Mouse (Mus musculus) spleen, postnatal 10 days (tissue): ENCODE measurements around the gene Becn1.
"Not testable (repeated sequence)": the region's sequence is repeated elsewhere in the genome, so short reads cannot be mapped to it uniquely, and the experiment has no call there.

Experiments used
- DNase-seq, 2 experiments: peaks; one replicate each; pipeline ENCODE4 v3.0.0; 2021 to 2022; ENCODE audit warnings: low spot score in 2 of 2

Gene Becn1

DNA sequence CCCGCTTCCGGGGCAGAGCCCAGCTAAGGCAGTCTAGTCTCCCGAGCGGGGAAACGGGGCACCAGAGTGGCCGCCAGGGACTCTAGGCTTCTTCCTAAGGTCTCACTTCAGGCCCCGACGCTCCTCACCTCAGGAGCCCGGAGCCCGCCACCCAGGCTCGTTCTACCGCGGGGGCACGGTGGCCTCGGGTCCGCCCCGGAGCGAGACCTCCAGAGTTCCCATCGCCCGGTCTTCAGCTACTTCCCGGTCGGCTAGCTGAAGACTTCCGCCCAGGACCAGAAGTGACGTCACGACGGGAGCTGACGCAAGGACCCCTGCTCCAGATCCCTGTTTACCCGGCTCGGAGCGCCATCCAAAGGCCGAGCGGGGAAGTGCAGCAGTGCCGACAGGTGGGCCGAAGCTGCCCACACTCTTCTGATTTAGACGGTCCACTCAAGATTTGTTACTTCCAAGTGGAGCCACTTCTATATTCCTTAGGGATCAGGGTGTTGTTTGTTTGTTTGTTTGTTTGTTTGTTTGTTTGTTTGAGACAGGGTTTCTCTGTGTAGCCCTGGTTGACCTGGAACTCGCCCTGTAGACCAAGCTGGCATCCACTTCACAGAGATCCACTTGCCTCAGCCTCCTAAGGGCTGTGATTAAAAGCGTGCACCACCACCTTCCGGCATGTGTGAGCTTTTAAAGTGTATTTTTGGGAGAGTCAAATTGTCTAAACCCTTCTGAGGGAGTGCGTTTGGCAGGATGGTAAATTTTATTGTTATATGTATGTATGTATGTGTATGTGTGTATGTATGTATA is at the start of gene Becn1:
Becn1 (minus strand) TSS at position 283 of the 795 bp plus-strand sequence.
- peak; percentile 98 to 99 for DNase-seq

DNA sequence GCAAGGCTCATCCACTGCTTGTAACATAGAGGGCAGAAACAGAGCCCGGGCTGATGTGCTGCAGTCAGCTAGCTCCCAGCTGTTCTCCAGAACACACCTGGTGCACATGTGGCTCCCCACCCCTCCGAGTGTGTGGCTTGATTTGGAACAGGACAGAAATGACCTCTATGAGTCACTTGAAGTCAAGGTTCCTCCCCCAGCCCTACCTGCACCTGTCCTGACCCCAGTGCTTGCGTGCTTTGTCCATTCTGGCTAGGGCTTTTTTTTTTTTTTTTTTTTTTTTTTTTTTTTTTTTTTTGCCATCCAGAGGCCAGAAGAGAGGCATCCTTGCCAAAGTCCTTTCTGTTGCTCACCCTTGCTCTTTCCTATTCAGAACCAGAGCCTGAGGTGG is 49.6 kb upstream of the Becn1 start:
- DNase-seq, result no peak

DNA sequence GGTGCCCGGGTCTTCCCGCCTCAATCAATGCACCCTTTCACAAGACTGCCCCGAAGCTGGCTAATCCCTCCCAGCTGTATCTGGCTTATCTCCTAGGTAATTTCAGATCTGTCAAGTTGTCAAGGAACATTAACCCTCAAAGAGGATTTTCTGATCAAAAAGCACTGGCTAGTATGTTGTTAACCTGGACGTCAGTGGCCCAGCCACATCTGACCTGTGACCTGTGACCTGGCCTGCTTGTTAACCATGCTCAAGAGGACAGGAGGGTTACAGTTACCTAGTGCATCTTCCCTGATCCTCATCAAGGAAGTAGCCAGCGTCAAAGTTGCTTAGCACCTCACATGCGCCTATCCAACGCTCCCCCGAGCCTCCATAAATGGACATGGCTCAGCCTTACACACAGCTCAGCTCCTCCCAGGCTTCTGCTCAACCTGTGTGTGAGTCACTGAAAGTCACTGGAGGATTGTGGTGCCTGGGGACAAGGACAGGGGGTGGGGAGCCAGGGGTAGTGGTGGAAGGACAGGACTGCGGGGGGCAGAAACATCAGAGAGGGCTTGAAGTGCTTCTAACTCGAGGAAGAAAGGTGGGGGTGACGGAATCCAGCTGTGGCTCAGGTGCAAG is 49.1 kb upstream of the Becn1 start:
- no peak for DNase-seq

GRCm38 (mm10) chr11:101349216-101349615 is 47.1 kb upstream of the Becn1 start:
- DNase-seq, result no peak

DNA sequence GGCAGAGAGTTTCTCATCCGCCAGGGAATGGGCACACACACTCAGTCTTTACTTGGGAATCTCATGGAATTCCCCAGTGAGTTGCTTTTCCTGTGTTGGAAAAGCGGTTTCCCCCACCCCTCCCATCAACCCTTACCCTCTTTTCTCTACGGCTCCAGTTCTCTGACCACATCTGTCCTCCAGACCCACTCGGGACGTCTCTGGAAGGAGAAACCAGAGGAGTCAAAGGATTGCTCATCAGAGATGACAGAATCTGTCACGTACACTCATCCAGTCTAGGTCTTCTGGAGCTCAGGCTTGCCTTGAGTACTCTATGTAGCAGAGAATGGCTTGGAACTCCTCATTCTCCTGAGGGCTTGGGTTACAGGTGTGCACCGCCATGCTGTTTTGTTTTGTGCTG is 46.7 kb upstream of the Becn1 start:
- no peak for DNase-seq

DNA sequence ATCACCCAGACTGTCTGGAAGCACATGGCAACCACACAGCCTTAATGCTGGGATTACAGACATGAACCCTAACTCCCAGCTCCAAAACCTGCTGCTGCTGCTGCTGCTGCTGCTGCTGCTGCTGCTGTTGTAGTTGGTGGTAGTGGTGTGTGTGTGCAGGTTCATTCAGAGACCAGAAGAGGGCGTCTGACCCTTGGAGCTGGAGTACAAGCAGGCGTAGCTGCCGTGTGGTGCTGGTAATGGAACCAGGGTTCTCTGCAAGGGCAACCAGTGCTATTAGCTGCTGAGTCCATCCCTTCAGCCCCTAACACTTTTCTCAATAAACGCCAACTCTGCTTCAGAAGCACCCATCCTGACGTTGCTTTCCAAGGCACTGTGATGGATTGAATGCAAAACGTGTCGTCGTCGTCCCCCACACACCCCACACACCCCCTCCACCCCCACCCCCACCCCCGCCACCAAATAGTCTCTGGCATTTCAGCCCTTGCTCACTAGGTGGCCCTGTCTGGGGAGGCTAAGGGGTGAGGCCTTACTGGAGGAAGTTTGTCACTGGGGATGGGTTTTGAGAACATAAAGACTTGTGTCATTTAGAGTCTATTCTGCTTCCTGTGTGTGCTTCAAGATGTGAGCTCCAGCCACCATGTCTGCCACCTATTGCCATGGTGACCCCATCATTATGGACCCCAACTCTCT is 45.1 kb upstream of the Becn1 start:
- DNase-seq, result no peak

GRCm38 (mm10) chr11:101338123-101338760 is 36.2 kb upstream of the Becn1 start:
- peak in 1 of 2 experiments; percentile 43 for DNase-seq

- no peak for DNase-seq
Measured at GRCm38 (mm10) chr11:101335685-101336084, 33.6 kb upstream of the Becn1 start.

DNA sequence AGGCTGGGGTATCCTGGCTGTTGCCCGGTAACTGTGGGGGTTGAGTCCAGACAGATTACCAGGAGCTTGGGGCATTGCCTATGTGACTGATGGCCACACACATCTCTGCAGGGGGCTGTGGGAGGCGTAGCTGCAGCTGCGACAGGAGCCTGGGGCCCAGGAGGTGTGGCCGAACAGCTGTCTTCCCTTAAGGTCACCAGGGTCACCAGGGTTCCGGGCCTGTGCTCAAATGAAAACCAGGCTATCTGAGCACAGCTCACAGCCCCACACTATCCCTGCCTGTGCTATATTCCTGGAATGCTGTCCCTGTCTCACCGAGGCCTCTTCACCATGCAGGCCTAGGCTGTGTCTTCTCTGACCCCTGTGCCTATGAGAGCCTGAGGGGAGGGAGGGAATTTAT is 32.4 kb upstream of the Becn1 start:
- no peak for DNase-seq

DNA sequence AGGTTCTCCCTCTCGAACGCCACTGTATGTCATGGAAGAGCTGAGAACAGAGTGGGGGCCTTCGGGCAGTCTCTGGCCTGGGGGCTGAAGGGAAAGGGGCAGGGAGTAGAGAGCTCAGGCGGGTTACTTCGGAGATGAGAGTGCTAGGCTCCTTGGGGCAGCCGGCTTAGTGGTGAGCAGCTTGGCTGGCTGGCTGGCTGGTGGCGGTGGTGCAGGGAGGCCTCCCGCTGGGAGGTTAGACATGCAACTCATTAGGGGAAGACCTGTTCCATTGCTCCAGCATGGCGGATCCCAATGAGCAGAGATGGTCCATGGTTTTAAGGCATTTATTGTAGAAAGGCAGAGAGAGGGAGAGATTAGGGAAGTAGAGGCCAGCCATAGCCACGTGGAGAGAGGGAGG is 31.9 kb upstream of the Becn1 start:
- no peak for DNase-seq

DNA sequence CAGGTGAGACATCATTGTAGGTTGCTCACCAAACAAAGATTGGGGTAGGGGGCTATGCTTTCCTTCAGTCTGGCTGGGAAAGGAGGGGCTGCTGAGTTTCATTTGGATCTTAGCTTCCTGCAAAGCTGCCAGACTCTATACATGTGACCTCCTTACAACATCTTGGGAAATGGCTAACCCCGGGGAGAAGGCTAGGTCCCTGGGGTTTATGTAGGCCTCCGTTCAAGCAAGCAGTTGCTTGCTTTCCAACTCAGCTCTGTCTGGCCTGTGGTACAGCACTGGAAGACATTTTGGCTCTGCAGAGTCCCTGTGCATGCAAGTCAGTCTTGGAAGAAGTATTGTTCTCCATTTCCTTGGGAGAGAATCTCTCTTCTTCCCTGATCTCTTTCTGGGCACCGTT is 30.5 kb upstream of the Becn1 start:
- DNase-seq, result no peak

GRCm38 (mm10) chr11:101330961-101331360 is 28.9 kb upstream of the Becn1 start:
- DNase-seq, result not testable (repeated sequence)

DNA sequence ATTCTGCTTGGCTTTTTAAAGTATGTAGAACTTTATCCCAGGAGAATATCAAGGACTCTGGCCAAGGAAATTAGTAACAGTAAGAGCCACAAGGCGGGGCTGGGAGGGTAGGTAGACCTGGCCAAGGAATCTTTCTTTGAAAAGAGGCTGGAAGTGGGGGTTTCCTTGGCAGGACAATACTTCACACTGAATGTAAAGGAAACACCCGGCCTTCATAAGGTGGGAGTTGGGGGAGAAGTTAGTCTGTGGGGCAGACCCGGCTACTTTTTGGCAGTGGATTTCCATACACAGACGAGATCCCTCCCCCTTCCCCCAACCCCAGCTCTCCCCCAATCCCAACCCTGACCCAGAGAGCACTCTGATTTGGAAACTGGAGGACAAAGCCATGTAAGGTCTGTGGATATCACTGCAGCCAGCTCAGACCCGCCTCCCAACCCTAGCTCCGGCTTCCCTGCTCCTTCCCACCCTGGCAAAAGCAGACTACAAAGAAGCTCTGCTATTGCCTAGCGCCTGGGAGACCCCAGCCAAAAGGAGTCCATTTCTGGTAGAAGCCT is 28.4 kb upstream of the Becn1 start, which contains the start of gene Aoc3:
Aoc3 (plus strand) TSS at position 235 of the 554 bp plus-strand sequence.
- DNase-seq, result no peak

GRCm38 (mm10) chr11:101328941-101329635 is 27.0 kb upstream of the Becn1 start:
- DNase-seq, result no peak

DNA sequence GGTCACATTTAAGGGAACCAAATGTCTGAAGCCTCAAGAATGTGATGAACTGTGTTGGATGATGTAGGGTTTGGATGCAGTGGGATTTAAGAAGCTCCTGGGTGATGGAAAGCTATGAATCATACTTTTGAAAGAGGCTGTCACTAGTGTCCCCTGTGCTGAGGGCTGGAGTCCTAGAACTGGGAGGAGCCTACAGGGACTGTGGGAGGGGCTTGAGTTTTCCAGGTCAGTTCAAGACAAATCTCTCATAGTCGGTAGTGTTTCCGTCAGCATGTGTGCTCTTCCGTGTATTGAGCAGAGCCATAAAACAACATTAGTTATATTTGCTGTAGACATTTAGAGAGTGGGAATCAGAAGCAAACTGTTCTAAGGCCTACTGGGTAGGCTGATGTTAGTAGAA is 25.2 kb upstream of the Becn1 start:
- DNase-seq, result no peak

GRCm38 (mm10) chr11:101326147-101326546 is 24.1 kb upstream of the Becn1 start:
- no peak for DNase-seq

- DNase-seq, result not testable (repeated sequence)
Measured at GRCm38 (mm10) chr11:101325201-101325600, 23.1 kb upstream of the Becn1 start.

DNA sequence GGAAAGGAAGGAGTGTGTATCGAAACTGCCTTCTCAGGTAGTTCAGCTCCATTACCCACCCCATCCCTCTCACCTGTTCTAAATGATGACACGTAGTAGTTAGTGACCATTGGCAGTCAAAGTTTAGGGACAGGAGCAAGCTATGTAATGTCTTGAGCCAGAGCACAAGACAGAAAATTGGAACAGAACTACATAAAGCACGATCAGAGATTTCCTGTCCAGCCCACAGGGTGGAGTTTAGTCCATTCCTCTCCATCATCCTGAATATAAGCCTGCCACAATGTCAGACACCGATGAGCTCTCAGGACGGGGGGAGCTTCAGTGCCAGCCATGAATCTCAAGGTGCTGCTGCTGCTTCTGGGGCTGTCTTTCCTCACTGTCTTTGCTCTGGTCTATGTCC is 22.7 kb upstream of the Becn1 start, which contains the start of gene Aoc2:
Aoc2 (plus strand) TSS at position 301 of the 400 bp plus-strand sequence.
- DNase-seq, result no peak

DNA sequence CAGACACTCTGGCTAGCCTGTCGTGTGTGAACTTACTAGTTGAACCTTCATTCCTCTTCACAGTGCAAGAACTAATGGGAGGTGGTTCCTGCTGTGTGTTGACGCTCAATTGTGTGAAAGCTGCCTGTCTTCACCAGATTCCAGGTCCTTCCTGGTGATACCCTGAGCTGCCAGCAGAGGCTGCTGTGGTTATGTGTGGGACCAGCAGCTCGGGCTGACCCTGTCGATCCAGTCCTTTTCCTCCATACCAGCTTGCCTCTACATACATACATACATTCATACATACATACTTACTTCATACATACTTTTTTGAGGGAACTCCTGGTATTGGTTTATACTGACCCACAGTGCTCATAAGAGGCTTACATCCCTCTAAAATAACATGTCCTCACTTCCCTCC is 21.5 kb upstream of the Becn1 start:
- peak in 1 of 2 experiments; percentile 69 for DNase-seq

DNA sequence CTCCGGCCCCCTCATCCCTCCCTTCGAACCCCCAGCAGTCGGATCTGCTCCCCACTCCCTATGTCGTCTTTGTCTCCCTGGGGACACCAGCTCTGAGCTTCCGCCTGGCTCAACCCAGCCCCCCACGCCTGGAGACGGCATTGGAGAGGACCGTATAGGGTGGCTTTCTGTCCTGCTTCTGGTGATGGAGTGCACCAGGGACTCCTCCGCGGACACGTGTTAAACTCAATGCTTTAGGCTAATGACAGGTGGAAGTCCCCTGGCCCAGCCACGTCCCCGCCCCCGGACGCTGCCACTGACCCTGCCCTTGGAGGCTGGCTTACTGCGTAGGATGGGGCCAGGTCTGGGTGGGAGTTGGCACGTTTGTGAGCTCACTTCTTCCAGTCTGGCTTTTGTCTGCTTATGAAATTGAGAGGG is 14.4 kb upstream of the Becn1 start:
- peak; percentile 65 to 73 for DNase-seq
